ENCODE assay signal across 8 mouse cellular contexts in genomic region chr2:49788051-49788418, GRCm38 (mm10). TPM values are rescaled to one million over a fixed set of nuclear protein-coding genes. Genes with fewer than 3 reads are reported as not detected.
A peak's percentile ranks its signal among the peaks of the same experiment; 100 is the strongest.
DNase-seq lines count a peak whose midpoint lies in the region; ATAC-seq and TF ChIP-seq lines count a peak whose summit lies in the region.

No protein-coding gene starts in this region.

- peaks cover 2% of the 10 kb centered on the region; the same call in 1 of the 2 replicates for H3K4me1 ChIP-seq in heart, embryonic 11.5 days (ENCODE audit: control insufficient read depth, insufficient read depth, low read length)
- H3K4me1 ChIP-seq in ES-Bruce4 (ENCODE audit: control insufficient read depth, insufficient read depth, low read length) = no peaks in the 10 kb centered on the region
- peaks cover 10% of the 10 kb centered on the region for H3K4me1 ChIP-seq in forebrain, embryonic 16.5 days (replicated peaks; ENCODE audit: control insufficient read depth, insufficient read depth, low read length)
- H3K4me1 ChIP-seq in liver, postnatal 0 days (ENCODE audit: insufficient read depth) = peaks cover 9% of the 10 kb centered on the region

- intact Hi-C loops in heart, postnatal 36 days (cut with DNase I) = no loop called here

- no peak for ATAC-seq in heart, embryonic 11.5 days (replicated peaks; ENCODE audit: insufficient number of reproducible peaks, low FRiP score, low TSS enrichment)
- ATAC-seq in forebrain, embryonic 16.5 days = no peak
- ATAC-seq in liver, postnatal 0 days = no peak

- no peak for TF ChIP-seq POLR2A in ES-Bruce4 (IDR thresholded peaks at IDR 0.05; ENCODE audit: insufficient read depth, low read length)

- H3K4me2 ChIP-seq in heart, embryonic 11.5 days = peak overlapping the region; percentile 99
- H3K4me2 ChIP-seq in forebrain, embryonic 16.5 days (ENCODE audit: low read length) = peak overlapping the region; percentile 99
- H3K4me2 ChIP-seq in liver, postnatal 0 days (ENCODE audit: low read depth, low read length) = peak overlapping the region; percentile 74

- no peak for DNase-seq in heart, postnatal 36 days
- no peak for DNase-seq in liver, postnatal 0 days
- DNase-seq in frontal cortex, postnatal 25 days (ENCODE audit: low spot score in 2 of 2) = no peak
- DNase-seq in cerebellum, adult 11-12 months = no peak
- DNase-seq in adrenal gland, postnatal 4 days (ENCODE audit: low spot score in 2 of 2) = no peak

- under 1% methylated on average over 14 of the region's 14 CpGs for WGBS in heart, embryonic 11.5 days (ENCODE audit: insufficient replicate concordance)
- under 1% methylated on average over 14 of the region's 14 CpGs for WGBS in forebrain, embryonic 16.5 days
- WGBS in liver, postnatal 0 days (ENCODE audit: insufficient replicate concordance) = 5% methylated on average over 14 of the region's 14 CpGs

- TF ChIP-seq CTCF in ES-Bruce4 (IDR thresholded peaks at IDR 0.05; ENCODE audit: low read depth, low read length) = no peak
- no peak for TF ChIP-seq CTCF in liver, postnatal 0 days (IDR thresholded peaks at IDR 0.05; ENCODE audit: low read depth)

- no peak overlapping the region for H3K27ac ChIP-seq in heart, embryonic 11.5 days (ENCODE audit: low read depth, low read length)
- no peak overlapping the region for H3K27ac ChIP-seq in ES-Bruce4 (ENCODE audit: insufficient read depth, low read length)
- no peak overlapping the region for H3K27ac ChIP-seq in forebrain, embryonic 16.5 days (ENCODE audit: low read length)
- no peak overlapping the region for H3K27ac ChIP-seq in liver, postnatal 0 days (ENCODE audit: low read depth)

- peaks cover 36% of the 10 kb centered on the region for H3K27me3 ChIP-seq in heart, embryonic 11.5 days (ENCODE audit: control insufficient read depth, insufficient read depth, low read length)
- H3K27me3 ChIP-seq in ES-Bruce4 (ENCODE audit: control insufficient read depth, insufficient read depth, low read length, poor library complexity, severe bottlenecking) = peaks cover 8% of the 10 kb centered on the region
- H3K27me3 ChIP-seq in forebrain, embryonic 16.5 days (replicated peaks; ENCODE audit: control insufficient read depth, insufficient read depth, low read length) = peaks cover 5% of the 10 kb centered on the region; the same call in 1 of the 2 replicates
- peaks cover 45% of the 10 kb centered on the region for H3K27me3 ChIP-seq in liver, postnatal 0 days (ENCODE audit: insufficient read depth, low read length)

- TF ChIP-seq EP300 in ES-Bruce4 (IDR thresholded peaks at IDR 0.05; ENCODE audit: insufficient read depth, low read depth, low read length) = no peak
- no peak for TF ChIP-seq EP300 in liver, postnatal 0 days (IDR thresholded peaks at IDR 0.05; ENCODE audit: low read depth)

- no peaks in the 10 kb centered on the region for H3K36me3 ChIP-seq in heart, embryonic 11.5 days (ENCODE audit: control insufficient read depth, insufficient read depth, low read length)
- no peaks in the 10 kb centered on the region for H3K36me3 ChIP-seq in ES-Bruce4 (ENCODE audit: control insufficient read depth, insufficient read depth, low read length, poor library complexity, severe bottlenecking)
- H3K36me3 ChIP-seq in forebrain, embryonic 16.5 days (ENCODE audit: control insufficient read depth, insufficient read depth) = no peaks in the 10 kb centered on the region
- H3K36me3 ChIP-seq in liver, postnatal 0 days (replicated peaks; ENCODE audit: insufficient read depth, low read length) = no peaks in the 10 kb centered on the region

- no peaks in the 10 kb centered on the region for H3K9me3 ChIP-seq in heart, embryonic 11.5 days (replicated peaks; ENCODE audit: control insufficient read depth, low read length)
- H3K9me3 ChIP-seq in ES-Bruce4 (replicated peaks; ENCODE audit: control insufficient read depth, insufficient read depth, low read length, poor library complexity, severe bottlenecking) = no peaks in the 10 kb centered on the region
- no peaks in the 10 kb centered on the region for H3K9me3 ChIP-seq in forebrain, embryonic 16.5 days (ENCODE audit: control insufficient read depth, low read length)
- H3K9me3 ChIP-seq in liver, postnatal 0 days (ENCODE audit: low read length) = no peaks in the 10 kb centered on the region

- H3K9ac ChIP-seq in heart, embryonic 11.5 days (ENCODE audit: low read depth, low read length) = peak overlapping the region; percentile 70
- peak overlapping the region; percentile 80 for H3K9ac ChIP-seq in ES-Bruce4 (ENCODE audit: low read depth, poor library complexity, severe bottlenecking)
- peak overlapping the region; percentile 82 for H3K9ac ChIP-seq in forebrain, embryonic 16.5 days (replicated peaks; ENCODE audit: low read depth, low read length)
- H3K9ac ChIP-seq in liver, postnatal 0 days (replicated peaks) = no peak overlapping the region

- peak overlapping the region; percentile 69 for H3K4me3 ChIP-seq in heart, embryonic 11.5 days (ENCODE audit: low read depth, low read length)
- H3K4me3 ChIP-seq in ES-Bruce4 (ENCODE audit: low read depth, low read length) = peak overlapping the region; percentile 63
- peak overlapping the region; percentile 61 for H3K4me3 ChIP-seq in forebrain, embryonic 16.5 days (replicated peaks; ENCODE audit: low read length)
- peak overlapping the region; percentile 45 for H3K4me3 ChIP-seq in liver, postnatal 0 days (ENCODE audit: low read depth, low read length)

RNA-seq across cellular contexts. Expression of gene Lypd6b, which starts 0.5 kb away (rescaled TPM):
- 1.3 and 1.9 TPM in 2 replicates for polyA plus RNA-seq in heart, embryonic 11.5 days (2014; fragmentation: Nextera tagmentation; extraction: Ambion mirVana)
- total RNA-seq in heart, postnatal 36 days (2021) = not detected
- polyA plus RNA-seq in ES-Bruce4 (2011; ENCODE audit: insufficient read depth, insufficient read length, low read depth, missing spikeins) = 6.0 and 7.0 TPM in 2 replicates
- 8.7 and 12.4 TPM in 2 replicates for polyA plus RNA-seq in forebrain, embryonic 16.5 days (2015; fragmentation: Nextera tagmentation; extraction: Ambion mirVana)
- not detected in 2 replicates for polyA plus RNA-seq in liver, postnatal 0 days (2015; fragmentation: Nextera tagmentation; extraction: Ambion mirVana)
- total RNA-seq in adrenal gland, postnatal 4 days (2021) = 1 to 10 TPM in 1 of 2 experiments, under 1 TPM in 1; 0.23 to 1.6 TPM
